Mouse (Mus musculus): ENCODE results near the gene Zmynd12. TPM values are rescaled to one million over a fixed set of nuclear protein-coding genes. Genes with fewer than 3 reads are reported as not detected.

Gene Zmynd12
- polyA plus RNA-seq, 1 experiment from 2014 or later, result 0.63 TPM

GRCm38 (mm10) chr4:119437936-119438335, 15.3 kb downstream of the Zmynd12 start:
- Histone ChIP-seq H3K27ac (ENCODE audit: low read depth, low read length) (no peak overlapping the region), H3K4me3 (ENCODE audit: low read length) (no peak overlapping the region), H3K9ac (ENCODE audit: low read depth, low read length) (no peak overlapping the region), H3K4me2 (ENCODE audit: low read length) (no peak overlapping the region), H3K27me3 (replicated peaks; ENCODE audit: control insufficient read depth, insufficient read depth, low read length) (no peaks in the 10 kb centered on the region), H3K4me1 (ENCODE audit: control insufficient read depth, insufficient read depth, low read depth, low read length) (no peaks in the 10 kb centered on the region), H3K36me3 (ENCODE audit: control insufficient read depth, insufficient read depth, low read length) (no peaks in the 10 kb centered on the region), H3K9me3 (ENCODE audit: control insufficient read depth, low read length) (peaks cover 3% of the 10 kb centered on the region; the same call in 1 of the 2 replicates)
- 91% methylated on average over 2 of the region's 2 CpGs for WGBS
- no peak for ATAC-seq

- no peak overlapping the region for H3K4me3 ChIP-seq (ENCODE audit: low read length)
- H3K9ac ChIP-seq (ENCODE audit: low read depth, low read length), result no peak overlapping the region
- H3K27me3 ChIP-seq (replicated peaks; ENCODE audit: control insufficient read depth, insufficient read depth, low read length), result no peaks in the 10 kb centered on the region
- no peaks in the 10 kb centered on the region for H3K36me3 ChIP-seq (ENCODE audit: control insufficient read depth, insufficient read depth, low read length)
- no peaks in the 10 kb centered on the region for H3K4me1 ChIP-seq (ENCODE audit: control insufficient read depth, insufficient read depth, low read depth, low read length)
- H3K4me2 ChIP-seq (ENCODE audit: low read length), result no peak overlapping the region
- WGBS, result 84% methylated on average over 4 of the region's 4 CpGs
- ATAC-seq, result no peak
- H3K9me3 ChIP-seq (ENCODE audit: control insufficient read depth, low read length), result no peaks in the 10 kb centered on the region
- no peak overlapping the region for H3K27ac ChIP-seq (ENCODE audit: low read depth, low read length)
Measured at GRCm38 (mm10) chr4:119441836-119442235, 19.2 kb downstream of the Zmynd12 start.

- Histone ChIP-seq H3K36me3 (ENCODE audit: control insufficient read depth, insufficient read depth, low read length) (no peaks in the 10 kb centered on the region), H3K27ac (ENCODE audit: low read depth, low read length) (no peak overlapping the region), H3K4me2 (ENCODE audit: low read length) (no peak overlapping the region), H3K9me3 (ENCODE audit: control insufficient read depth, low read length) (no peaks in the 10 kb centered on the region), H3K9ac (ENCODE audit: low read depth, low read length) (no peak overlapping the region), H3K4me1 (ENCODE audit: control insufficient read depth, insufficient read depth, low read depth, low read length) (no peaks in the 10 kb centered on the region), H3K4me3 (ENCODE audit: low read length) (no peak overlapping the region), H3K27me3 (replicated peaks; ENCODE audit: control insufficient read depth, insufficient read depth, low read length) (no peaks in the 10 kb centered on the region)
- WGBS, result 45% methylated on average over 6 of the region's 6 CpGs
- ATAC-seq, result no peak
Measured at GRCm38 (mm10) chr4:119442539-119442938, 19.9 kb downstream of the Zmynd12 start.

GRCm38 (mm10) chr4:119447261-119447660, 24.6 kb downstream of the Zmynd12 start:
- Histone ChIP-seq H3K9ac (ENCODE audit: low read depth, low read length) (no peak overlapping the region), H3K4me3 (ENCODE audit: low read length) (no peak overlapping the region)
- no peak for ATAC-seq

GRCm38 (mm10) chr4:119447786-119448185, 25.2 kb downstream of the Zmynd12 start:
- Histone ChIP-seq H3K4me2 (ENCODE audit: low read length) (no peak overlapping the region), H3K27me3 (replicated peaks; ENCODE audit: control insufficient read depth, insufficient read depth, low read length) (no peaks in the 10 kb centered on the region), H3K9ac (ENCODE audit: low read depth, low read length) (no peak overlapping the region), H3K4me3 (ENCODE audit: low read length) (no peak overlapping the region), H3K4me1 (ENCODE audit: control insufficient read depth, insufficient read depth, low read depth, low read length) (no peaks in the 10 kb centered on the region), H3K9me3 (ENCODE audit: control insufficient read depth, low read length) (no peaks in the 10 kb centered on the region), H3K27ac (ENCODE audit: low read depth, low read length) (no peak overlapping the region), H3K36me3 (ENCODE audit: control insufficient read depth, insufficient read depth, low read length) (no peaks in the 10 kb centered on the region)
- WGBS, result 94% methylated on average over 3 of the region's 3 CpGs
- no peak for ATAC-seq

More at GRCm38 (mm10) chr4:119447261-119447660, 24.6 kb downstream of the Zmynd12 start:
- no peaks in the 10 kb centered on the region for H3K36me3 ChIP-seq (ENCODE audit: control insufficient read depth, insufficient read depth, low read length)
- no peak overlapping the region for H3K27ac ChIP-seq (ENCODE audit: low read depth, low read length)
- no peaks in the 10 kb centered on the region for H3K9me3 ChIP-seq (ENCODE audit: control insufficient read depth, low read length)
- 89% methylated on average over 6 of the region's 6 CpGs for WGBS
- H3K4me2 ChIP-seq (ENCODE audit: low read length), result no peak overlapping the region
- no peaks in the 10 kb centered on the region for H3K27me3 ChIP-seq (replicated peaks; ENCODE audit: control insufficient read depth, insufficient read depth, low read length)
- H3K4me1 ChIP-seq (ENCODE audit: control insufficient read depth, insufficient read depth, low read depth, low read length), result no peaks in the 10 kb centered on the region

GRCm38 (mm10) chr4:119450436-119450835, 27.8 kb downstream of the Zmynd12 start:
- no peaks in the 10 kb centered on the region for H3K9me3 ChIP-seq (ENCODE audit: control insufficient read depth, low read length)
- H3K9ac ChIP-seq (ENCODE audit: low read depth, low read length), result no peak overlapping the region
- no peak for ATAC-seq
- WGBS, result 77% methylated on average over 7 of the region's 7 CpGs
- no peak overlapping the region for H3K4me2 ChIP-seq (ENCODE audit: low read length)
- no peaks in the 10 kb centered on the region for H3K27me3 ChIP-seq (replicated peaks; ENCODE audit: control insufficient read depth, insufficient read depth, low read length)
- peaks cover 6% of the 10 kb centered on the region for H3K4me1 ChIP-seq (ENCODE audit: control insufficient read depth, insufficient read depth, low read depth, low read length)
- H3K4me3 ChIP-seq (ENCODE audit: low read length), result no peak overlapping the region
- H3K27ac ChIP-seq (ENCODE audit: low read depth, low read length), result no peak overlapping the region
- H3K36me3 ChIP-seq (ENCODE audit: control insufficient read depth, insufficient read depth, low read length), result no peaks in the 10 kb centered on the region

GRCm38 (mm10) chr4:119453128-119453527, 30.5 kb downstream of the Zmynd12 start:
- 59% methylated on average over 5 of the region's 5 CpGs for WGBS
- Histone ChIP-seq H3K27ac (ENCODE audit: low read depth, low read length) (no peak overlapping the region), H3K27me3 (replicated peaks; ENCODE audit: control insufficient read depth, insufficient read depth, low read length) (no peaks in the 10 kb centered on the region), H3K36me3 (ENCODE audit: control insufficient read depth, insufficient read depth, low read length) (no peaks in the 10 kb centered on the region), H3K9ac (ENCODE audit: low read depth, low read length) (no peak overlapping the region; the same call in 1 of the 2 replicates), H3K4me1 (ENCODE audit: control insufficient read depth, insufficient read depth, low read depth, low read length) (peaks cover 6% of the 10 kb centered on the region), H3K4me2 (ENCODE audit: low read length) (no peak overlapping the region), H3K4me3 (ENCODE audit: low read length) (no peak overlapping the region), H3K9me3 (ENCODE audit: control insufficient read depth, low read length) (no peaks in the 10 kb centered on the region)
- 0 out of 2 replicates have a peak, but pooled peaks have one; percentile 42 for ATAC-seq

GRCm38 (mm10) chr4:119453533-119453932, 30.9 kb downstream of the Zmynd12 start:
- ATAC-seq, result peak; percentile 70
- Histone ChIP-seq H3K4me3 (ENCODE audit: low read length) (no peak overlapping the region), H3K27me3 (replicated peaks; ENCODE audit: control insufficient read depth, insufficient read depth, low read length) (no peaks in the 10 kb centered on the region), H3K9me3 (ENCODE audit: control insufficient read depth, low read length) (no peaks in the 10 kb centered on the region), H3K27ac (ENCODE audit: low read depth, low read length) (no peak overlapping the region), H3K4me2 (ENCODE audit: low read length) (no peak overlapping the region), H3K36me3 (ENCODE audit: control insufficient read depth, insufficient read depth, low read length) (no peaks in the 10 kb centered on the region), H3K4me1 (ENCODE audit: control insufficient read depth, insufficient read depth, low read depth, low read length) (peaks cover 6% of the 10 kb centered on the region), H3K9ac (ENCODE audit: low read depth, low read length) (peak overlapping the region; percentile 31; the same call in 1 of the 2 replicates)
- WGBS, result 12% methylated on average over 6 of the region's 6 CpGs

GRCm38 (mm10) chr4:119460296-119460695, 37.7 kb downstream of the Zmynd12 start:
- Histone ChIP-seq H3K9me3 (ENCODE audit: control insufficient read depth, low read length) (no peaks in the 10 kb centered on the region), H3K9ac (ENCODE audit: low read depth, low read length) (no peak overlapping the region), H3K4me1 (ENCODE audit: control insufficient read depth, insufficient read depth, low read depth, low read length) (peaks cover 29% of the 10 kb centered on the region), H3K4me3 (ENCODE audit: low read length) (no peak overlapping the region), H3K36me3 (ENCODE audit: control insufficient read depth, insufficient read depth, low read length) (no peaks in the 10 kb centered on the region), H3K27me3 (replicated peaks; ENCODE audit: control insufficient read depth, insufficient read depth, low read length) (no peaks in the 10 kb centered on the region), H3K27ac (ENCODE audit: low read depth, low read length) (peak overlapping the region; percentile 80), H3K4me2 (ENCODE audit: low read length) (peak overlapping the region; percentile 35)
- no peak for ATAC-seq
- WGBS, result 59% methylated on average over 5 of the region's 5 CpGs

- H3K4me2 ChIP-seq (ENCODE audit: low read length), result peak overlapping the region; percentile 35
- WGBS, result 9% methylated on average over 8 of the region's 8 CpGs
- peaks cover 29% of the 10 kb centered on the region for H3K4me1 ChIP-seq (ENCODE audit: control insufficient read depth, insufficient read depth, low read depth, low read length)
- H3K36me3 ChIP-seq (ENCODE audit: control insufficient read depth, insufficient read depth, low read length), result no peaks in the 10 kb centered on the region
- H3K27me3 ChIP-seq (replicated peaks; ENCODE audit: control insufficient read depth, insufficient read depth, low read length), result no peaks in the 10 kb centered on the region
- no peaks in the 10 kb centered on the region for H3K9me3 ChIP-seq (ENCODE audit: control insufficient read depth, low read length)
- no peak overlapping the region for H3K4me3 ChIP-seq (ENCODE audit: low read length)
- peak overlapping the region; percentile 80 for H3K27ac ChIP-seq (ENCODE audit: low read depth, low read length)
- no peak overlapping the region; the same call in 1 of the 2 replicates for H3K9ac ChIP-seq (ENCODE audit: low read depth, low read length)
- ATAC-seq, result peak; percentile 74
Measured at GRCm38 (mm10) chr4:119460728-119461141, 38.1 kb downstream of the Zmynd12 start.

Measured in hindbrain, embryonic 16.5 days (tissue).